Mouse (Mus musculus) liver, postnatal 0 days (tissue): Measurements from ENCODE around the gene Mrps27.

ENCODE experiments used
- CTCF ChIP-seq: sonication (generic); IDR thresholded peaks from 2 replicates; pipeline ENCODE4 v1.5.1; 2016; ENCODE audit warnings: antibody characterized with exemption, low read depth
- EP300 ChIP-seq: IDR thresholded peaks from 2 replicates; pipeline ENCODE4 v1.6.1; 2016; ENCODE audit warnings: antibody characterized with exemption, low read depth, mild to moderate bottlenecking

GRCm38 (mm10) chr13:99375550-99375949 lies 31.0 kb downstream of the Mrps27 start:
- TF ChIP-seq CTCF (peak; percentile 88), EP300 (no peak)
